Mouse (Mus musculus) intestine, postnatal 0 days (tissue): ENCODE results near the gene Rpl10a. TPM values are rescaled to one million over a fixed set of nuclear protein-coding genes. Genes with fewer than 3 reads are reported as not detected.
A peak's percentile ranks its signal among the peaks of the same experiment; 100 is the strongest.

Experiments used
- ATAC-seq: fragments of 200-750 bp; cut with Nextera tagmentation; 2 replicates; pipeline ENCODE4 v1.8.0; 2017; ENCODE audit warnings: mild to moderate bottlenecking, moderate TSS enrichment, moderate library complexity
- H3K27ac ChIP-seq: fragments of 300-500 bp; sonication (generic); 2 replicates; pipeline ENCODE4 v1.5.1; 2014; ENCODE audit warnings: mild to moderate bottlenecking, low read depth, low read length, moderate library complexity
- H3K27me3 ChIP-seq: fragments of 300-500 bp; sonication (generic); replicated peaks from 2 replicates; pipeline ENCODE4 v1.6.1; 2014; ENCODE audit warnings: low read length, mixed read lengths; ENCODE audit not compliant: control insufficient read depth, insufficient read depth
- H3K36me3 ChIP-seq: fragments of 300-500 bp; sonication (generic); 2 replicates; pipeline ENCODE4 v1.6.1; 2014; ENCODE audit warnings: mild to moderate bottlenecking, moderate library complexity; ENCODE audit not compliant: control insufficient read depth, insufficient read depth
- H3K4me1 ChIP-seq: fragments of 300-500 bp; sonication (generic); replicated peaks from 2 replicates; pipeline ENCODE4 v1.6.1; 2014; ENCODE audit warnings: antibody characterized with exemption, low read length, mixed read lengths; ENCODE audit not compliant: control insufficient read depth, insufficient read depth
- H3K4me2 ChIP-seq: fragments of 300-500 bp; sonication (generic); replicated peaks from 2 replicates; pipeline ENCODE4 v1.6.1; 2014; ENCODE audit warnings: low read depth, mild to moderate bottlenecking, moderate library complexity
- H3K4me3 ChIP-seq: fragments of 300-500 bp; sonication (generic); 2 replicates; pipeline ENCODE4 v1.5.1; 2014; ENCODE audit warnings: low read depth, low read length
- H3K9ac ChIP-seq: fragments of 300-500 bp; sonication (generic); 2 replicates; pipeline ENCODE4 v1.6.1; 2014; ENCODE audit warnings: mild to moderate bottlenecking, low read depth, low read length
- H3K9me3 ChIP-seq: fragments of 300-500 bp; sonication (generic); 2 replicates; pipeline ENCODE4 v1.6.1; 2016; ENCODE audit warnings: mixed run types; ENCODE audit not compliant: control insufficient read depth
- CTCF ChIP-seq: sonication (generic); IDR thresholded peaks from 2 replicates; pipeline ENCODE4 v1.5.1; 2016; ENCODE audit warnings: low read depth, mild to moderate bottlenecking, control low read depth, antibody characterized with exemption, moderate library complexity
- WGBS: fragments of 180-500 bp; shearing (Covaris S2); extraction: QIAGEN DNeasy Blood & Tissue Kit; methylation state at CpG from one replicate; pipeline ENCODE4 v1.1.7; 2014; 5-methylcytosine and 5-hydroxymethylcytosine counted together
- polyA plus RNA-seq: library from polyadenylated mRNA; unstranded; fragments of >200 nt; fragmentation: Nextera tagmentation; extraction: Ambion mirVana; gene quantifications from 2 replicates; pipeline ENCODE4 v1.2.1, GENCODE M21; 2015

The Rpl10a gene
- polyA plus RNA-seq = 383 and 417 TPM in 2 replicates

- H3K27me3 ChIP-seq = no peaks in the 10 kb centered on the region
- ATAC-seq = peak; percentile 84
- WGBS = under 1% methylated on average over 66 of the region's 67 CpGs
- H3K4me2 ChIP-seq = peak within 1 kb of the TSS; percentile 81
- H3K9me3 ChIP-seq = no peaks in the 10 kb centered on the region
- H3K9ac ChIP-seq = peak within 1 kb of the TSS; percentile 91
- H3K4me3 ChIP-seq = peak within 1 kb of the TSS; percentile 58
- H3K4me1 ChIP-seq = peaks cover 15% of the 10 kb centered on the region
- H3K27ac ChIP-seq = peak within 1 kb of the TSS; percentile 97
- peaks cover 42% of the 10 kb centered on the region for H3K36me3 ChIP-seq
- TF ChIP-seq CTCF = peak; percentile 96
Observed at GRCm38 (mm10) chr17:28328366-28328928, at the start of gene Rpl10a. Gene Rpl10a, plus strand, starts transcription at chr17:28328471.

GRCm38 (mm10) chr17:28279236-28279635, 49.0 kb upstream of the Rpl10a start:
- H3K9ac ChIP-seq = no peak overlapping the region
- WGBS = 55% methylated on average over 4 of the region's 4 CpGs
- no peaks in the 10 kb centered on the region for H3K9me3 ChIP-seq
- no peak for TF ChIP-seq CTCF
- H3K27ac ChIP-seq = no peak overlapping the region
- H3K4me2 ChIP-seq = no peak overlapping the region
- no peak overlapping the region for H3K4me3 ChIP-seq
- no peak for ATAC-seq
- H3K27me3 ChIP-seq = no peaks in the 10 kb centered on the region
- H3K36me3 ChIP-seq = no peaks in the 10 kb centered on the region; the same call in 1 of the 2 replicates
- H3K4me1 ChIP-seq = 0 out of 2 replicates have a peak, but pooled peaks cover 3% of the 10 kb centered on the region

- Histone ChIP-seq H3K4me3 (no peak overlapping the region), H3K9me3 (no peaks in the 10 kb centered on the region), H3K9ac (no peak overlapping the region), H3K27me3 (no peaks in the 10 kb centered on the region), H3K27ac (no peak overlapping the region), H3K4me2 (no peak overlapping the region), H3K4me1 (0 out of 2 replicates have a peak, but pooled peaks cover 3% of the 10 kb centered on the region), H3K36me3 (no peaks in the 10 kb centered on the region; the same call in 1 of the 2 replicates)
- TF ChIP-seq CTCF = no peak
- 70% methylated on average over 15 of the region's 15 CpGs for WGBS
- no peak for ATAC-seq
Observed at GRCm38 (mm10) chr17:28279780-28280422, 48.4 kb upstream of the Rpl10a start.

GRCm38 (mm10) chr17:28280423-28280800, 47.9 kb upstream of the Rpl10a start:
- WGBS = 87% methylated on average over 7 of the region's 7 CpGs
- H3K9ac ChIP-seq = no peak overlapping the region
- no peaks in the 10 kb centered on the region; the same call in 1 of the 2 replicates for H3K36me3 ChIP-seq
- TF ChIP-seq CTCF = no peak
- no peak overlapping the region for H3K4me2 ChIP-seq
- no peaks in the 10 kb centered on the region for H3K27me3 ChIP-seq
- no peak overlapping the region for H3K4me3 ChIP-seq
- no peaks in the 10 kb centered on the region for H3K9me3 ChIP-seq
- 0 out of 2 replicates have a peak, but pooled peaks cover 3% of the 10 kb centered on the region for H3K4me1 ChIP-seq
- ATAC-seq = no peak
- no peak overlapping the region for H3K27ac ChIP-seq

GRCm38 (mm10) chr17:28280831-28281377, 47.4 kb upstream of the Rpl10a start:
- Histone ChIP-seq H3K36me3 (no peaks in the 10 kb centered on the region; the same call in 1 of the 2 replicates), H3K27me3 (no peaks in the 10 kb centered on the region), H3K9ac (no peak overlapping the region), H3K27ac (no peak overlapping the region), H3K4me1 (0 out of 2 replicates have a peak, but pooled peaks cover 3% of the 10 kb centered on the region), H3K4me3 (no peak overlapping the region), H3K9me3 (no peaks in the 10 kb centered on the region), H3K4me2 (no peak overlapping the region)
- 41% methylated on average over 5 of the region's 5 CpGs for WGBS
- no peak for TF ChIP-seq CTCF
- ATAC-seq = no peak

- Histone ChIP-seq H3K36me3 (no peaks in the 10 kb centered on the region; the same call in 1 of the 2 replicates), H3K4me3 (no peak overlapping the region), H3K27ac (no peak overlapping the region), H3K4me2 (no peak overlapping the region), H3K9me3 (no peaks in the 10 kb centered on the region), H3K9ac (no peak overlapping the region), H3K4me1 (0 out of 2 replicates have a peak, but pooled peaks cover 5% of the 10 kb centered on the region), H3K27me3 (no peaks in the 10 kb centered on the region)
- 94% methylated on average over 7 of the region's 7 CpGs for WGBS
- ATAC-seq = no peak
- no peak for TF ChIP-seq CTCF
Observed at GRCm38 (mm10) chr17:28281866-28282441, 46.3 kb upstream of the Rpl10a start.
